Mouse (Mus musculus) retina, postnatal 7 days (tissue): ENCODE results near the gene Zfp507.

Experiments
- DNase-seq: peaks from one replicate; pipeline ENCODE4 v3.0.0-alpha.2; 2012; ENCODE audit warnings: low read depth, low spot score

The Zfp507 gene

GRCm38 (mm10) chr7:35785579-35785978, 17.2 kb downstream of the Zfp507 start:
- DNase-seq, result no peak

DNA sequence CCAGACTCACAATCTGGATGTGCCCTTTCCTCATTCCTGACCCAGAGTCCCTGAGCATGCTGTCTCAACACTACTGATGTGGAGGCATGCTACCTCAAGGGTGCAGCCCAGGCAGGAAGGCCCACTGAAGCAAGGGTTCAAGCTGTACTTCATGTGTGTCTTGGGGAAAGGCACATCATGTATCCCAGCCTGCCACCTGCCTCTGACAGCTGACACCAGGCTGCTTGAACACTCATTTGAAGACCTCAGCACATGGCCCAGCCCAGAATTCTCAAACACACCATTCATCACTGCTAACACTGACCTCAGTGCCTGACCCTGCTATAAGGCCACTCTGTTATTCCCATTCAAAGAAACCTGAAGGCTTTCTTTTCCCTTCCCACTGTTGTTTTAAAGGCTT, 20.6 kb downstream of the Zfp507 start:
- DNase-seq, result no peak

- DNase-seq, result no peak
Measured at GRCm38 (mm10) chr7:35774127-35774526, 28.7 kb downstream of the Zfp507 start.

DNA sequence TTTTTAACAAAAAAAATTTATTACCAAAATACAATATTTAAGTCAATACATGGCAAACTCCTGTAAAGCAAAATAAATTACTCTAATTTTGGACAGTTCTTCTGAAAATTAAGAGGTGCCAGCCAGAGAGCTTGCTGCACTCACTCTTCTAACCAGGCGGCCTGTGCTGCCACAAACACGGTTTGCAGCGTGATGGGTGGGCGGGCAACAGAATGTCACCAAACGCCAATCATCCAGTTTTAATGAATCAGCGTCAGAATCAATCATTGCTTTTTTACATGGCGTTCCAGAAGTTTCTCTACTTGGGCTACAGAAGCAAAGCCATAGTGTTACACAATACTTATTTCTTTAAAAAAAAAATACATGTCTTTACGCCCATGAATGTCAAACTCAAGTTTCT, 30.5 kb downstream of the Zfp507 start:
- no peak for DNase-seq

DNA sequence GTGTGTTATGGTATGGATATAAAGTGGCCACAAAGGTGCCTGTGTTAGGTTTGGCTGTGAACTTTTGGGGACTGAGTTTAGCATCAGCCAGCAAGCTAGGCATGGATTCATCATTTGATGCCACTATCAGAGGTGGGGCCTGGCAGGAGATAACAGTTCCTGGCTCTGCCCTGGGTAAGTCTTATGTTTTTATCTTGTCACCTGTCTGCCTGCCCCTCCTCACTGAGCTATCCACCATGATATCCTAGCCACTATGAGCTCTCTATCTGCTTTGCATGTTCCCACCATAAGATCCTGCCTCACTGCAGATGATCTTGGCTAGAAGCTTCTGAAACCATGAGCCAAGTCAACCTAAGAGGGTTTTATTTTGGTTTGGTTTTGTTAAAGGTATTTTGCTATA, 31.7 kb downstream of the Zfp507 start:
- DNase-seq, result no peak

GRCm38 (mm10) chr7:35770122-35770521, 32.7 kb downstream of the Zfp507 start:
- no peak for DNase-seq

DNA sequence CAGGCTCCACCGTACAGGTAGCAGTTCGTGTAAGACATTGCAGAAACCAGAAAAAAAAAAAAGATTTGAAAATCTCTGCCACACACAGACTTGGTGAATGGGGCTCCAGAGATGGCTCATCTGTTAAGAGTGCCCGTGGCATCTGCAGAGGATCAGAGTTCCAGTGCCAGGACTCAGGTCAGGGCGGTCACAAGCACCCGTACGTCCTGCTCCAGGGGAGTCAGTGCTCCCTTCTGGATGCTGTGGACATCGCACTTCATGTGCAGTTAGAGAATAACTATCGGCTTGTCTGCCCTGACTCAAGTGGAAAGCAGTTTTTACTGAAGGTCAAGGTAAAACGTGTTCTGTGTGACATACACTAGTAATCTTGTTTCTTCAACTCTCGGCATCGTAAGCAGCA, 38.3 kb downstream of the Zfp507 start:
- DNase-seq, result no peak

DNA sequence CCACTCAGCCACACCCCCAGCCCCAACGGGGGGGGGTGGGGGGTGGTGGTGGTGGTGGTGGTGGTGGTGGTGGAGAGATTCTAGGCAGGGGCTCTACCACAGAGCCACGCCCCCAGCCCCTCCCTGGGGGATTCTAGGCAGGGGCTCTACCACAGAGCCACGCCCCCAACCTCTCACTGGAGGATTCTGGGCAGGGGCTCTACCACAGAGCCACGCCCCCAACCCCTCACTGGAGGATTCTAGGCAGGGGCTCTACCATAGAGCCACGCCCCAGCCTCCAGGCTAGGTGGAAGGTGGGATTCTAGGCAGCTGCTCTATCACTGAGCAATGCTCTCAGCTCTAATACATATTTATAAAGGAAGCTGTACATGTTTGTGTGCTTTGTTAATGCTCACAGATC, 41.0 kb downstream of the Zfp507 start:
- DNase-seq, result no peak

GRCm38 (mm10) chr7:35759602-35760001, 43.2 kb downstream of the Zfp507 start:
- no peak for DNase-seq

DNA sequence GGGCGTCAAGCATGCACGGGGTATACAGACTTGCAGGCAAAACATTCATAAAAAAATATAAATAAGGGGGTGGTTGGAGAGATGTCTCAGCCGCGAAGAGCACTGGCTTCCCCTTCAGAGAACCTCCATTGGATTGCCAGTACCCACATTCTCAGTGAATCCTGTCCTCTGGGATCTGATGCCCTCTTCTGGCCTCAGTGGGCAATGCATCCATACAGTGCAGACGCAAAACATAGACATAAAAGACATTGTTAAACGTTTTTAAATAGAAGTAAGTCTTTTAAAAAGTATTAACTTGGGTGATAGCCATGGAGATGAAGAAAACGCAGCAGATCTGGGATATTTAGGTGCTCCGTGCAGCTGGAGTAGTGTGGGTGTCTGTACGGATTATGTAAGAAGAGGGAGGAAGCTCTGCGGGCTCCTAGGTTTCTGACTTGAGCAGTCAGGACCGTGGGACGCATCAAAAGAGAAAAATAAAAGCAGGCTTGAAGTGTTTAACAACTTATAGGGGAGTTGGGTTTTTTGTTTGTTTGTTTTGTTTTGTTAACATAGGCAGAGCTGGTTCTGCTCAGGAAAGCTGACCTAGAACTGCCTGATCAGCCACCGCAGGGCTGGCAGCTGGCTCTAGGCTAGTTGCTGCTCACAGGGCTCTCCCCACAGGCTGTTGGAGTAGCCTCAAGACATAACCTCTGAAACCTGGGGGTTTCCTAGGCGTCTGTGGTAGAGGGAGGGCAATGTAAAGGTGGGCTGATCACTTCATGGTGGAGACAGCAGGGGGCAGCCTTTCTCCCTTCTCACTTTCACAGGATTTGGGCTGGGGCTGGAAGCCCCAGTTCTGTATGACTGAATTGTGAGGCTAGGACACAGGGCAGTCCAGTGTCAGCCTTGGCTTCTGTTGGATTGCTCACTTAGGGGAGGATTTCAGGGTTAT, 46.0 kb downstream of the Zfp507 start:
- no peak for DNase-seq

DNA sequence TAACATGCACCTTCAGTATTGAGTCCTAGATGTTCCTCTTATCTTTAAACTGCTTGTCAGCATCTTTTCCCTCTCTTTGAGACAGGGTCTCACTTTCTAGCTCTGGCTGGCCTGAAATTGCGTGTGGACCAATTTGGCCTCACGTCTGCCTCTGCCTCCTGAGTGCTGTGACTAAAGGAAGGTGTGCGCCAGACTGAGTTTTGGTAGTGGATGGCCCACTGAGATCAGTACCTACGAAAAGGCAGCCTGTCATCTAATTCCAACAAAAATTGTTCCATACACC, 48.0 kb downstream of the Zfp507 start:
- no peak for DNase-seq

DNA sequence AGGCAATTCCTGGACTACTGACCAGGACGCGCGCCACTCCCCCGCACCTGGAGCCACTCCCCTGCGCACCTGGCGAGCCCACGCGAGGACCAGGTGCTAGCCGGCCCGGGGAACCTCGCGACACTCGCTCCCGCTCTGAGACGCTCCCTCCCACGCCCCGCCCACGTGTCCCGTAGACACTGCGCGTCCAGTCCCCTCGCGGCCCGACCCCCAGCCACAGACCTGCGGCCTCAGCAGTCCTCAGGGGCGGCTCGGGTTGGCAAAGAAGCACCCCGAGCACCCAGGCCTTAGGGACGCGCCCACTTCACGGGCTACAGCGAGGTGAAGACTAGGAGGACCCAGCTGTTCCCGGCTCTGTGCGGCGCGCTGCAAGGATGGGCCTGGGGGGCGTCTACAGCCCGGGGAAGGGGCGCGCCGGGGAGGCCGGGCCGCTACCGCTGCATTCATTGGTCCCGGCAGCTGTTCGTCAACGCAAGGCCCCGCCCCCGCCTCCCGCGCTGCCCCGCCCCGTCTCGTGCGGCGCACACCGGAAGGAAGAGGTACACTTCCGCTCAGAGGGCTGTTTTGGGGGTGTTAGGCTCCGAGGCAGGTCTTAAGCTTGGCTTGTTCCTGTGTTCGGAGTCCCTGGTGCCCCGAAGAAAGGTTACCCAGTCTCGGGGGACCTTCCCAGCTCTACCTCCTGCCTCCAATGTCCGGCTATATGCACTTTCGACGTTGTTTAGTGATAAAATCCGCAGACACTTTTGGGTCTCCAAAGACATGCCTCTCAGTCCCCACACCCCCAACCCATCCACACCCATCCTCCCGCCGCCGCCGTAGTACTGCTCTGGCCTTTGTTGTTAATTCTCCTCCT, 48.5 kb downstream of the Zfp507 start, which contains the start of gene Dpy19l3:
Gene Dpy19l3 (minus strand): TSS at position 422 of the 853 bp plus-strand sequence.
- peak; percentile 59 for DNase-seq

DNA sequence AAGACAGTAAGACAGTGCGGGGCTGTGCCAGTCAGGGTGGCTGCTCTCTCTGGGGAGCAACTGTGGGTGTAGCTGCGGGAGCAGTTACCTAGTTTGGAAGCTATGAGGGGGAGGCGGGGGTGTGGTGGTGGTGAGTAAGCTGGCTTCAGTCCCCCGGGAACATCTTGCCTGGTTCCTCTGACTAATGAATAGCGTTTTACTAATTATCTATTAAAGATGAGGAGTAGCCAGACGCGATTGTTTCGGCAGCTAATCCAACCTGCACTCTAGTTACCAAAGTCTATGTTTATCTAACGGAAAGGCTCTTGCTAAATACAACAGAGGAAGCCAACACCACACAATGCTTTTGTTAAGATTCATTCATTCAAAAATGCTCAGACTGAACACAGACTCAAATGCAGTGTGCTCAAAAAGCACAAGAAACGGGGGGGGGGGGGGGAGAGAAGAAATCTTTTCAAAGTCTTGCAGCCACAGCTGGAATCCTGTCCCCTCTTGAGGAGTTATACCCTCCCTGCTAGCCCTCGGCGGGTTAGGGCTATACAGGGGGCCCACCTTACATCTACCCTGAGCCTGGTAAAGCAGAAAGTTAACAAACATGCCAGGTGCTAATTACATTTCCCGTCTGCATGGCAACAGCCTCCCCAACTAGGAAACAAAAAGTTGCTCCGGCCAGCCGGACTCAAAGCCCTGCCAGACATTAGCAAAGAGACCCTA, 49.3 kb downstream of the Zfp507 start:
- DNase-seq, result no peak

GRCm38 (mm10) chr7:35750873-35751272, 51.9 kb downstream of the Zfp507 start:
- no peak for DNase-seq

GRCm38 (mm10) chr7:35747397-35747964, 55.3 kb downstream of the Zfp507 start:
- peak; percentile 48 for DNase-seq

GRCm38 (mm10) chr7:35746686-35747396, 56.0 kb downstream of the Zfp507 start:
- no peak for DNase-seq

DNA sequence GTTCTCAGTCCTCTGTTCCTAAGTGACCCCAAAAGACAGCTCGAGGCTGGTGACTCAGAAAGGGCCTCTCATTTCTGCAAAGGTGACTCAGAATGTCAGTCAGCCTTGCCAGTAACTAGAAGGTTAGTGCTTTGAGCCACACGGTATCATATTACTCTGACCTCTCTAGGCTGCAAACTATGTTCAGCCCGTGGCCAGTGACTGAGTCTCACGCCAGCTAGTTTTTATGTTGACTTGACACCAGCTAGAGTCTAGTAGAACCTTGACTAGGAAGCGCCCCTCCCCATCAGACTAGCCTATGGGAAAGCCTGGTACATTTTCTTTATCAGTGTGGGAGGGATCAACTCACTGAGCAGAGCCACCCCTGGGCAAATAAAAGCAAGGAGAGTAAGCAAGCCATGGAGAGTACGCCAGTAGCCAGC, 57.5 kb downstream of the Zfp507 start:
- DNase-seq, result no peak

DNA sequence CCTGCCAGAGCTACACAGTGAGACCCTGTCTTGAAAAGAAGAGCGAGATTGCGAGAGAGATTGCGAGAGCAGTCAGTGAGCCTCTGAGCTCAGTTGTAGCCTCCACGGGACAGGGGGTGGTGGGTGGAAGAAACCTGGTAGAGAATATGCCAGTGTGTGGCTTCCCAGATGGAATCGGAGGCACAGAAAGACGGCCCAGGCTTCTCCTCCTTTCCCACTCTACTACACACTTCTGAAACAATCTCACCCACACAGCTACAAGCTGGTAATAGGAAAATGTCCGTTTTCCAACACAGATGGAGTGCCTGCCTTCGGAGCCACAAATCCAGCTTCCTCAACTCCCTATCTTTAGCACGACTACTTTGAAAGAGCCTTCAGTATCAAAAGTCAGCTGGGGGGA, 58.0 kb downstream of the Zfp507 start:
- DNase-seq, result no peak

DNA sequence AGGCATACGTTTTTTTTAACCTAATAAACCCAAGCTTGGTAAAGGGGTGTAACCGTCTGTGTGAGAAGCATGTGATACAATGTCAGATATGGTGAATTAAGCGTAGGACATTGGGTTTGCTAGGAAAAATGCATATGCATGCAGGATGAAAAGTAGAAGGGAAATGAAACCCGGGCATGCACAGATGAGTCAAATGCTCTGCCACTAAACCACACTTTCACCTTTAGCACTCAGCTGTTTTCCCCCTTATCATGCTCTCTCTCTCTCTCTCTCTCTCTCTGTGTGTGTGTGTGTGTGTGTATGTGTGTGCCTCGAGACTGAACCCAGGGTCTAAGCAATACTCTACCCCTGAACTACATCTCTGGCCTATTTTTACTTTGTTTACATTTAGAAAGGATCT, 60.5 kb downstream of the Zfp507 start:
- no peak for DNase-seq

- DNase-seq, result no peak
Measured at GRCm38 (mm10) chr7:35741858-35742257, 60.9 kb downstream of the Zfp507 start.
